Mouse (Mus musculus): Measurements from ENCODE around the gene Nsfl1c.

Gene Nsfl1c

GRCm38 (mm10) chr2:151544673-151545072 is 50.7 kb downstream of the Nsfl1c start:
- DNase-seq = no peak

- DNase-seq = no peak
These were observed 52.6 kb downstream of the Nsfl1c start for GRCm38 (mm10) chr2:151546571-151546970.

GRCm38 (mm10) chr2:151549615-151550121 is 55.7 kb downstream of the Nsfl1c start:
- DNase-seq = no peak

Measured in lung, postnatal 4 days (tissue).